Mouse (Mus musculus) ovary, postnatal 14 days (tissue): Measurements from ENCODE around the gene Akr1b7.

Experiments used
- DNase-seq: peaks from one replicate; pipeline ENCODE4 v3.0.0; 2022; ENCODE audit warnings: low spot score

The Akr1b7 gene

DNA sequence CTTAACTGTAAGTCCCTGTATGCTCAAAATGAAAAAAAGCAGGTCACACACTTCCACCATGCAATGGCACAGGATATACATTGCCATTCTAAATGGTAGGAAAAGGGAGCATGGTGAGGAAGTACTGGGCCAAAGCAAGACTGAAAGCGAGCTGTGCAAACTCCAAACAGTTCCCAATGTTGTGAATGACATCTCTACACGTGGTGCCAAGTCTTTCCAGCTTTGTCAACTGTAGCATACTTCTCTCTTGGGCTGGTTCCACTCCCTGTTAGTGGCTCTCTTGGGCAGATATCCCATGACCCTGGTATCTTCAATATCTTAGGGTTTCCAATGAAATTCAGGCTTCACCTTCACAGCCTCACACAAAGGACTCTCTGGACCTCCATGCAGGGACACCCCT, 26.9 kb downstream of the Akr1b7 start:
- DNase-seq = no peak

DNA sequence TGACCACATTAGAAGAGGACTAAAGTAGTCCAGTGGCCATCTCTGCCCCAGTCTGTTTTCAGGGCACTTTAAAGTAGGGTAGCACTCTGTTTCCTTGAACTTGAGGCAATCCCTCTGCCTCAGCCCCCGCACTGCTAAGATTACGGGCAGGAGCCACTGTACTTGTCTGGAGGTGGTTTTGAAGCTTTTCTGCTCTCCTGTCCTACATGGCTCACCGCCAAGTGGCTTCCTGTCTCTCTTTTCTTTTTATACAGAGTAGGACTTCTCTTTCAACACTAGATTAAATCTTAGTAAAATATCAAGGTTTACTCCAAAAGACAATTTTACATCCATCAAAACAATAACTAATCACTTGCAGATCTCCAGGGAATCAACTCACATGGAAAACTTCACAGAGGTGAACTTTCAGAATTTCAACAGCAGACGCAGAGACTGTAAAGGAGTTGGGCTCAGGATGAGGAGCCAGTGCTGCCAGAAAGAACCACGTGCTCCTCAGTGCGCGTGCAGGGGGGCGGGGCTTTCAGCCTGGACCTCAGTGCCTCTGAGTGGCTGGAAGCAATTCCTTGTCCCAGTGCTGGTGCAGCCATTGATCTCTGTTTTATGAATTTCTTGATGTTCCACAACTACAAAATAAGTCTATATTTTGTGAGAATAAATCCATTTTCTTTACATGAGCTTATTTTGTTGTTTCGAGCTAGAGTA, 29.6 kb downstream of the Akr1b7 start:
- DNase-seq = no peak

DNA sequence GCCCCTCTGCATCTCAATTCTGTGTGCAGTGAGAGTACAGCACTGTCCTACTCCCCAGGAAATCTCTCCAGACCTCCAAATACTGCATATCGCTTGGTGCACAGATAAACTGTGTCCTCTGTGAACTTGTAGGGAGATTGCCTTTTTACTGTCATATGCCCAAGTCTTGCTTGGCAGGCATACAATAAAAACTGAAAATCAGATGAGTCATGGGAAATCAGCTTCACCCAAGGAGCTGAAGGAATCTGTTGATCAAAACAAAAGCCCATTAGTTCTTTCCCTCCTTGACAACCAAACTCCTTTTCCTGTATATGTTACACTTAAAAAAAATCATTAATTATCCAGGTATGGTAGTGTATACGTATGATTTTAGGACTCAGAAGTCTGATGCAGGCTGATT, 31.7 kb downstream of the Akr1b7 start:
- DNase-seq = no peak

DNA sequence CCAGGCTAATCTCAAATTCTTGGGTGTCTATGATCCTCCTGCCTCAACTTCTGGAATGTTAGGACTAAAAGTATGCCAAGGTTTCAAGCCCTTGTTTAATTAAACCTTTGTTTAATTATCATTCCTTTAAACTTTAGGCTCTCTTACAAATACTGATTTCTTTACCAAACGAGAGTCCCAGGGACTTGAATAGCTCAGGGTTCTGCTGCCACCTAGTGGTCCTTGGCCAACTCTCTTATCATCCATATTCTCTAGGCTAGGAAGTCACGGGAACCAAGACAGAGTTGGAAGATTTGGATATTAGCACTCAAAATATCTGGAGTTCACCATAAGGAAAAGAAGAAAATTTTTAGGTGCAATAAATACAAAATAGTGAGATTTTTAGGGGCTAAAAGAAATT, 35.8 kb downstream of the Akr1b7 start:
- DNase-seq = peak; percentile 53

DNA sequence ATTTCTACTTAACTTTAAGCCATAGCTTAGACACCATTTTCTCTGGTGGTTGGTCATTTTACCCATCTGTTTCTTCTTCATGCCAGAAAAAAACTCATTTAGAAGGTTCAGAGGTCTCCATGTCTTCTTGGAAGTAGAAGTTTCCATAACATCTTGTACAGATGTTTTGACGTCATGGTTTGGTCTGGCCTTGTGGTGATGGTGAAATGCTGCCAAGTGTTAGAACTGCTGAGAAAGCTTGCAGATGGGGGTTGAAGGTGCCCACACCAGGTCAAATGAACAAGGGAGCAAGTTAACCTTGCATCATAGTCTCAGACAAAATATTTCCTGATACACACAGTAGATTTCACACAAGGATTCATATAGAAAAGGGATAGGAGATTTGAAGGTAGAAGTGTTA, 36.6 kb downstream of the Akr1b7 start:
- DNase-seq = no peak

DNA sequence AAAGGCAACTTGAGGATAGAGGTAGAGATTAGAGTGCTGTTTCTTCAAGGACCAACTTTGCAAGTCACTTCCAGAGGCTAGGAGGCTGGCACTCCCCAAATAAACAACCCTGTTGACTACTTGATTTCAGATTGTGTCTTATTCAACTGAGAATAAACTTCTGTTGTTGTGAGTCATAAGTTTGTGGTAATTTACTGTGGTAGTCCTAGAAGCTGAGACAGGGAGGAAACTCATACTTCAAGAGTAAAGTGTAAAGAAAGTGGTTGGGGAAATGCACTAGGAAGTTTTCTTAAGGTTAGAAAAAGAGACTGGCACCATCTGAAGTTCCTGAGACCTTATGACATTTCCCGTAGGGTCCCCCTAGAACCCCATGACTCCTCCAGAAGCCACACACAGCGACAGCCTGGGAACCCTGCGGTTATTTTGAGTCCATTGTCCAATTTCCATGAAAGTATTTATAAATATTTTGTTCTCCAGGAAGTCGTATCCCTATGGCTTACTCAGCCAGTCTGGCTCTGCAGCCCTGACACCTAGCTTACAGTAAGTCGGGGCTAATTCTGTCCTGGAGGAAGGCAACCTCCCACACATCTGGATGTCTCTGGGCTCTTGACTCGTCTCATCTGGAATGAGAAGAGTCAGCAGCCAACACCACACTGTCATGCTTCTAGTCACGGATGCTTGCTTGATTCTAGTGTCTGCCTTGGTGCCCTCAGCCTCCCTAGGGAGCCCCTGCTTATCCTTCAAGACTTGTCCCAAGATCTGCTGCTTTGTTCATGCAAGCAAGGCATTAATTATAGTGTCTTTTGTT, 41.0 kb downstream of the Akr1b7 start:
- DNase-seq = no peak

DNA sequence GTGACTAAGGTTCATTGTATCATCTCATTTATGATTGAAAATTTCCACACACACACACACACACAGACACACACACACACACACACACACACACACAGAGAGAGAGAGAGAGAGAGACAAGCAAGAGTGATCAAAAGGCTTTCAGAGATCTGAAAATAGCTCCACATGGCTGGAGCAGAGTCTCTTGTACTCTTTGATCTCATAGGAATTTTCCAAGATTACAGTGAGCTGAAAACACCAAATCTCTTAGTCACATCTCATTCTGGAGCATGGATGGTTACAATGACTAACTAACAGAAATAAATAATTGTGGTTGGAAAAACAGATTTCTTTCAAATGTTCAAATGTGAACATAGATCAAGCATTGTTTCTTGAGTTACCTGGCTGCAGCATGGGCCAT, 47.3 kb downstream of the Akr1b7 start:
- no peak for DNase-seq

DNA sequence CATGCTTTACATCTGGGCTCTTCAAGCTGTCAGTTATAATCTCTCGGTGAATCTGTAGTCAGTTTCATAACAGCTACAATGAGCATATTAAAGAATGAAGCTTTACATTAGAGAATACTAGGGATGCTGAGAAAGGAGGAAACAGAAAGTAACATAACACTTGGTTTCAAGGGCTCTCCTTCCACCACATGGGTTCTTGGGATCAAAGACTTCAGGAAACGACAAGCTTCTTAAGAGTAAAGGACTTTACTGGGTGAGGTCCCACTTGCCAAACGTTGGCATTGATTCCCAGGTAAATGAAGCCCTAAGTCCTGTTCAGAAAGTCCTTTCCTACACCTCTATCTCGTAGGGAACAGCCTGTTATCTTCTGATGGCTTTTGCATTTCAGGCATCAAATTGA, 48.5 kb downstream of the Akr1b7 start:
- DNase-seq = no peak

DNA sequence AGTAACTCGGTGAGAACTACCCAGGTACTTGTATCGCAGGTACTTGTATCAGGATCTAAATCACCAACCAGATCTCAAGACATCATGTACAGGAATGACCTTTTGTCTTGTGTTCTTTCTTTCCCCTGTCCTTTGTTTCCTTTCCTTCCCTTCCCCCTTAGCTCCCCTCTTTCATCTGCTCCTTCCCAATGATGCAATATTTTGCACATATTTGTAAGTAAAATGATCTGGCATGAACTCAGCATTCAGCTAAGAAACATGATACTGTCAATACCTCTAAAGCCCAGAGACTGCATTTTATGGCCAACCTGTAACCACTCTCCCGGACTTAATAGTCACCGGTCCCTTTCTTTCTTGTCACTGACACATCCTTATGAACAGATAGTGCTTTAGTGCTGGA, 51.4 kb downstream of the Akr1b7 start:
- DNase-seq = no peak

DNA sequence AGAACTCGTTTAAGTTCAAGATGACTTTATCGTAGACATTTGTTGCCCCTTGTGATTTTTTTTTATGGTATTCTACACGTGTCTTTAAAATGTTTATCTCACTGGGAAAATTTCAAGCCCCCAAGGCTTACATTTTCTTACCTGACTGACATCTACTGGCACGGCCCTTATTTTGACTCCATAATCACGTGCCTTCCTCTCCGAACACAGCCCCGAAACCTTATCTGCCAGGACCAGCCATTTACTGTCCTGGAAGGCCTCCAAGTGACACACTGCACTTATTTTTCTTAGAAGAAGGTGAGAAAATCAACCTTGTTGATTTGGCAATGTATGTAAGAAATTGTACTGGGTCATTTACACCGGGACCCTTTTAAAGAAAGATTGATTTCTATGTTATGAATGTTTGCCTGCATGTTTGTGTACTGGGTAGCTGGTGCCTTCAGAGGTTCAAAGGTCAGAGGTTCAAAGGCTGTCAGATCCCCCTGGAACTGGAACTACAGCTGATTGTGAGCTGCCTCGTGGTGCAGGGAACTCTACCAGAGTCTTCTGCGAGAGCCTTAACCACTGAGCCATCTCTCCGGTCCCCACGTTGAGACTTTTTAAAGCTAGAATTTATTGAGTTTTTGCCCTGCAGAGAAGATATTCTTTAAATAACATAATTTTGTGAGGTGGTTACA, 59.4 kb downstream of the Akr1b7 start:
- no peak for DNase-seq
